Mouse (Mus musculus) kidney, adult 2 months (tissue): ENCODE data around the gene Nrip1. TPM values are rescaled to one million over a fixed set of nuclear protein-coding genes. Genes with fewer than 3 reads are reported as not detected.
A peak's percentile ranks its signal among the peaks of the same experiment; 100 is the strongest.

Experiments
- DNase-seq: peaks from one replicate; pipeline ENCODE4 v3.0.0; 2021
- H3K27ac ChIP-seq: fragments of 200-500 bp; 2 replicates; pipeline ENCODE4 v1.5.1; 2012; ENCODE audit warnings: low read depth, low read length, control low read depth, inconsistent platforms; ENCODE audit not compliant: insufficient read depth
- H3K27me3 ChIP-seq: fragments of 200-500 bp; replicated peaks from 2 replicates; pipeline ENCODE4 v1.6.1; 2012; ENCODE audit warnings: mild to moderate bottlenecking, moderate library complexity, low read length, inconsistent platforms; ENCODE audit not compliant: control insufficient read depth, insufficient read depth
- H3K36me3 ChIP-seq: fragments of 200-500 bp; 2 replicates; pipeline ENCODE4 v1.6.1; 2012; ENCODE audit warnings: mild to moderate bottlenecking, moderate library complexity, low read length, inconsistent platforms; ENCODE audit not compliant: control insufficient read depth, insufficient read depth
- H3K4me1 ChIP-seq: fragments of 200-500 bp; 2 replicates; pipeline ENCODE4 v1.6.1; 2011; ENCODE audit warnings: low read length; ENCODE audit not compliant: control insufficient read depth, insufficient read depth
- H3K4me3 ChIP-seq: fragments of 200-500 bp; 2 replicates; pipeline ENCODE4 v1.5.1; 2011; ENCODE audit warnings: mild to moderate bottlenecking, low read depth, low read length, control low read depth; ENCODE audit not compliant: insufficient read depth
- CTCF ChIP-seq: fragments of 200-500 bp; conservative IDR thresholded peaks from 2 replicates; pipeline ENCODE4 v1.5.1; 2011; ENCODE audit warnings: low read depth, mild to moderate bottlenecking, control low read depth, low read length, moderate library complexity, mixed read lengths; ENCODE audit not compliant: insufficient read depth, insufficient read length
- POLR2A ChIP-seq: fragments of 200-500 bp; IDR thresholded peaks from one replicate; pipeline ENCODE4 v1.6.1; 2011; ENCODE audit warnings: low read depth, low read length, control low read depth
- WGBS: fragments of 180-500 bp; shearing (Covaris S2); methylation state at CpG from one replicate; pipeline ENCODE4 v1.1.7; 2018; 5-methylcytosine and 5-hydroxymethylcytosine counted together
- polyA plus RNA-seq: library from polyadenylated mRNA; depleted of rRNA; stranded (reverse); fragments of >200 nt; gene quantifications from 2 replicates; pipeline ENCODE4 v1.2.3, GENCODE M21; 2012

The Nrip1 gene
- polyA plus RNA-seq, 1 experiment: 7.1 TPM

- DNase-seq: no peak
- Histone ChIP-seq H3K4me1 (peaks cover 7% of the 10 kb centered on the region), H3K27me3 (no peaks in the 10 kb centered on the region), H3K4me3 (no peak overlapping the region), H3K27ac (no peak overlapping the region), H3K36me3 (no peaks in the 10 kb centered on the region; the same call in 1 of the 2 replicates)
- no peak for TF ChIP-seq CTCF
- TF ChIP-seq POLR2A: no peak
- 88% methylated on average over 6 of the region's 6 CpGs for WGBS
These were observed 37.7 kb downstream of the Nrip1 start for GRCm38 (mm10) chr16:76335913-76336312.

GRCm38 (mm10) chr16:76332127-76332526 is 41.5 kb downstream of the Nrip1 start:
- 23% methylated on average over 7 of the region's 7 CpGs for WGBS
- peaks cover 11% of the 10 kb centered on the region for H3K4me1 ChIP-seq
- DNase-seq: peak; percentile 55
- no peaks in the 10 kb centered on the region; the same call in 1 of the 2 replicates for H3K36me3 ChIP-seq
- H3K27ac ChIP-seq: peak overlapping the region; percentile 41; the same call in 1 of the 2 replicates
- no peak overlapping the region for H3K4me3 ChIP-seq
- TF ChIP-seq POLR2A (no peak), CTCF (no peak)
- H3K27me3 ChIP-seq: no peaks in the 10 kb centered on the region

GRCm38 (mm10) chr16:76331231-76331630 is 42.4 kb downstream of the Nrip1 start:
- 70% methylated on average over 7 of the region's 7 CpGs for WGBS
- Histone ChIP-seq H3K4me3 (no peak overlapping the region), H3K4me1 (peaks cover 16% of the 10 kb centered on the region), H3K27me3 (no peaks in the 10 kb centered on the region), H3K27ac (no peak overlapping the region), H3K36me3 (no peaks in the 10 kb centered on the region; the same call in 1 of the 2 replicates)
- DNase-seq: no peak
- no peak for TF ChIP-seq CTCF
- TF ChIP-seq POLR2A: no peak

GRCm38 (mm10) chr16:76325315-76325710 is 48.3 kb downstream of the Nrip1 start:
- Histone ChIP-seq H3K36me3 (no peaks in the 10 kb centered on the region), H3K27me3 (no peaks in the 10 kb centered on the region), H3K4me3 (no peak overlapping the region), H3K4me1 (peaks cover 21% of the 10 kb centered on the region), H3K27ac (no peak overlapping the region)
- DNase-seq: no peak
- WGBS: 82% methylated on average over 3 of the region's 3 CpGs
- TF ChIP-seq POLR2A (no peak), CTCF (no peak)

GRCm38 (mm10) chr16:76324411-76325314 is 49.0 kb downstream of the Nrip1 start:
- no peak for TF ChIP-seq CTCF
- TF ChIP-seq POLR2A: no peak
- no peak overlapping the region for H3K27ac ChIP-seq
- H3K27me3 ChIP-seq: no peaks in the 10 kb centered on the region
- no peaks in the 10 kb centered on the region for H3K36me3 ChIP-seq
- 43% methylated on average over 3 of the region's 4 CpGs for WGBS
- peaks cover 26% of the 10 kb centered on the region for H3K4me1 ChIP-seq
- no peak overlapping the region for H3K4me3 ChIP-seq
- DNase-seq: peak; percentile 59

GRCm38 (mm10) chr16:76323594-76324307 is 49.9 kb downstream of the Nrip1 start:
- Histone ChIP-seq H3K4me1 (peaks cover 27% of the 10 kb centered on the region), H3K27ac (no peak overlapping the region), H3K27me3 (no peaks in the 10 kb centered on the region), H3K4me3 (no peak overlapping the region), H3K36me3 (no peaks in the 10 kb centered on the region)
- WGBS: 85% methylated on average over 4 of the region's 4 CpGs
- DNase-seq: no peak
- TF ChIP-seq CTCF (no peak), POLR2A (no peak)

- WGBS: 91% methylated on average over 2 of the region's 2 CpGs
- no peak overlapping the region for H3K27ac ChIP-seq
- H3K4me1 ChIP-seq: peaks cover 31% of the 10 kb centered on the region
These were observed 50.5 kb downstream of the Nrip1 start for GRCm38 (mm10) chr16:76323141-76323540.

More at GRCm38 (mm10) chr16:76323141-76323540, 50.5 kb downstream of the Nrip1 start:
- H3K36me3 ChIP-seq: no peaks in the 10 kb centered on the region
- TF ChIP-seq POLR2A (no peak), CTCF (no peak)
- no peak overlapping the region for H3K4me3 ChIP-seq
- no peak for DNase-seq
- no peaks in the 10 kb centered on the region for H3K27me3 ChIP-seq
